Mouse (Mus musculus) brain, embryonic 14.5 days (tissue): ENCODE measurements at regions not wholly inside any gene's neighbourhood (a gene's known extent, or its start where the extent isn't known, plus 50 kb on each side); places are given as distances from the start of the nearest gene placed in this dataset.

Source experiments
- CTCF ChIP-seq: fragments of 200-500 bp; IDR thresholded peaks from 2 replicates; pipeline ENCODE4 v1.5.1; 2012; ENCODE audit warnings: inconsistent platforms, mild to moderate bottlenecking, moderate library complexity, borderline replicate concordance; ENCODE audit not compliant: insufficient read depth, insufficient read length; ENCODE audit errors: extremely low read depth
- POLR2A ChIP-seq: fragments of 200-500 bp; IDR thresholded peaks from 2 replicates; pipeline ENCODE4 v1.6.1; 2012; ENCODE audit warnings: mild to moderate bottlenecking, inconsistent platforms, borderline replicate concordance; ENCODE audit not compliant: poor library complexity, insufficient read depth, insufficient read length, severe bottlenecking; ENCODE audit errors: extremely low read depth

GRCm38 (mm10) chr4:30583417-30583816, 1380.5 kb upstream of the Map3k7 start:
- no peak for TF ChIP-seq CTCF
- TF ChIP-seq POLR2A: no peak
